ENCODE assay signal across 10 mouse cellular contexts in the genomic region with DNA sequence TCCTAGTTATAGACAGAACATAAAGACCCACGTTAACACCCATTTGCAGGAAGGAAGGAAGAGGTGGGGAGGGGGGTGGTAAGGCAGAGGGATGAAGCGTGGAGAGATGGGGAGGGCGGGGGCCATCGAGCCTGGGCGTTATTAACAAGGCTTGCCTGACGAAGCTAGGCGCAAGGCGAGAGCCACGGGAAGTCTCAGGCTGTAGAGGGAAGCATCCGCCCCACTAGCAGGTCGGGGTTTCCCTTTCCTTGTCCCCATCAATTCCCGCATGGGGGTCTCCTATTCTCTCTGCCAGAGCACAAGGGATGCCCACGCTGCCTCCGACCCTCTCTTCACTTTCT. TPM values are rescaled to one million over a fixed set of nuclear protein-coding genes. Genes with fewer than 3 reads are reported as not detected.
A peak's percentile ranks its signal among the peaks of the same experiment; 100 is the strongest.
DNase-seq lines count a peak whose midpoint lies in the region; ATAC-seq lines count a peak whose summit lies in the region.
"Had no signal": no experiment of that assay in that cellular context is flagged by ENCODE, and none has a peak within 500 bp of the region (broad histone marks: within the 10 kb centered on the region; RNA-seq: fewer than 3 reads in every experiment).

No protein-coding gene starts in this region.

- H3K36me3 ChIP-seq in heart, embryonic 16.5 days (ENCODE audit: control insufficient read depth, insufficient read depth): no peaks in the 10 kb centered on the region
- no peaks in the 10 kb centered on the region for H3K36me3 ChIP-seq in embryonic facial prominence, embryonic 13.5 days
- H3K36me3 ChIP-seq in hindbrain, embryonic 13.5 days: no peaks in the 10 kb centered on the region
- H3K36me3 ChIP-seq in midbrain, embryonic 13.5 days: no peaks in the 10 kb centered on the region

- 0 out of 2 replicates have a peak, but pooled peaks cover 11% of the 10 kb centered on the region for H3K4me1 ChIP-seq in heart, embryonic 16.5 days (ENCODE audit: control insufficient read depth, insufficient read depth, low read length)
- peaks cover 44% of the 10 kb centered on the region for H3K4me1 ChIP-seq in embryonic facial prominence, embryonic 13.5 days
- peaks cover 75% of the 10 kb centered on the region for H3K4me1 ChIP-seq in hindbrain, embryonic 13.5 days (replicated peaks)
- peaks cover 66% of the 10 kb centered on the region for H3K4me1 ChIP-seq in midbrain, embryonic 13.5 days (replicated peaks)

- no peak overlapping the region for H3K4me3 ChIP-seq in heart, embryonic 16.5 days (ENCODE audit: low read length)
- no peak overlapping the region for H3K4me3 ChIP-seq in embryonic facial prominence, embryonic 13.5 days
- peak overlapping the region; percentile 67 for H3K4me3 ChIP-seq in hindbrain, embryonic 13.5 days
- H3K4me3 ChIP-seq in midbrain, embryonic 13.5 days (replicated peaks): peak overlapping the region; percentile 62
- H3K4me3 ChIP-seq: left cerebral cortex, adult 2 months had no signal

- intact Hi-C loops in heart, postnatal 25 days (cut with DNase I): loop anchor here (1.0 to 10.0 kb wide), 4 partner anchors 887 to 1797 kb away; no protein-coding TSS in a partner anchor

- 18% methylated on average over 14 of the region's 14 CpGs for WGBS in heart, embryonic 16.5 days
- WGBS in embryonic facial prominence, embryonic 13.5 days: 34% methylated on average over 14 of the region's 14 CpGs
- whole genome bisulfite sequencing in hindbrain, embryonic 13.5 days: 5% methylated on average over 14 of the region's 14 CpGs
- 4% methylated on average over 14 of the region's 14 CpGs for WGBS in midbrain, embryonic 13.5 days

- ATAC-seq in heart, embryonic 16.5 days (replicated peaks; ENCODE audit: extremely low read depth, insufficient read depth, low FRiP score): no peak
- ATAC-seq in embryonic facial prominence, embryonic 13.5 days (ENCODE audit: insufficient number of reproducible peaks, insufficient read depth, low FRiP score, low TSS enrichment, low read depth): no peak
- ATAC-seq in hindbrain, embryonic 13.5 days (ENCODE audit: low FRiP score): no peak
- ATAC-seq in midbrain, embryonic 13.5 days: no peak

- H3K27ac ChIP-seq in heart, embryonic 16.5 days (ENCODE audit: low read length): no peak overlapping the region
- 0 out of 2 replicates have a peak overlapping the region, but pooled peaks have one; percentile 90 for H3K27ac ChIP-seq in embryonic facial prominence, embryonic 13.5 days
- peak overlapping the region; percentile 96 for H3K27ac ChIP-seq in hindbrain, embryonic 13.5 days
- H3K27ac ChIP-seq in midbrain, embryonic 13.5 days: peak overlapping the region; percentile 96
- H3K27ac ChIP-seq: left cerebral cortex, adult 2 months had no signal

- no peak for DNase-seq in heart, postnatal 25 days (ENCODE audit: low spot score)
- DNase-seq in thymus, postnatal 36 days: no peak
- DNase-seq in MN1 (ENCODE audit: low spot score): no peak
- no peak for DNase-seq in adrenal gland, postnatal 36 days
- DNase-seq: thymus, postnatal 25 days had no signal

- no peak overlapping the region for H3K9ac ChIP-seq in heart, embryonic 16.5 days (ENCODE audit: low read length)
- no peak overlapping the region for H3K9ac ChIP-seq in embryonic facial prominence, embryonic 13.5 days
- H3K9ac ChIP-seq in hindbrain, embryonic 13.5 days: peak overlapping the region; percentile 92
- peak overlapping the region; percentile 83 for H3K9ac ChIP-seq in midbrain, embryonic 13.5 days (replicated peaks)

- H3K9me3 ChIP-seq in heart, embryonic 16.5 days (replicated peaks; ENCODE audit: control insufficient read depth, low read length): no peaks in the 10 kb centered on the region
- H3K9me3 ChIP-seq in embryonic facial prominence, embryonic 13.5 days: no peaks in the 10 kb centered on the region
- no peaks in the 10 kb centered on the region for H3K9me3 ChIP-seq in hindbrain, embryonic 13.5 days
- no peaks in the 10 kb centered on the region for H3K9me3 ChIP-seq in midbrain, embryonic 13.5 days

- peaks cover 56% of the 10 kb centered on the region for H3K27me3 ChIP-seq in heart, embryonic 16.5 days (ENCODE audit: control insufficient read depth, insufficient read depth, low read length)
- H3K27me3 ChIP-seq in embryonic facial prominence, embryonic 13.5 days: peaks cover 79% of the 10 kb centered on the region
- H3K27me3 ChIP-seq in hindbrain, embryonic 13.5 days: peaks cover 41% of the 10 kb centered on the region
- peaks cover 80% of the 10 kb centered on the region for H3K27me3 ChIP-seq in midbrain, embryonic 13.5 days

- peak overlapping the region; percentile 16; the same call in 1 of the 2 replicates for H3K4me2 ChIP-seq in heart, embryonic 16.5 days (ENCODE audit: low read depth, low read length)
- peak overlapping the region; percentile 73 for H3K4me2 ChIP-seq in embryonic facial prominence, embryonic 13.5 days
- peak overlapping the region; percentile 83 for H3K4me2 ChIP-seq in hindbrain, embryonic 13.5 days
- peak overlapping the region; percentile 75 for H3K4me2 ChIP-seq in midbrain, embryonic 13.5 days (replicated peaks)

RNA-seq across cellular contexts. Expression of a gene that starts 18.9 kb away (rescaled TPM):
- polyA plus RNA-seq in heart, embryonic 16.5 days (2015; fragmentation: Nextera tagmentation; extraction: Ambion mirVana): 15.4 and 20.0 TPM in 2 replicates
- total RNA-seq in heart, postnatal 25 days (2021): 10 to 100 TPM; 19.9 to 25.0 TPM
- 36.0 and 42.9 TPM in 2 replicates for polyA plus RNA-seq in embryonic facial prominence, embryonic 13.5 days (2015; fragmentation: Nextera tagmentation; extraction: Ambion mirVana)
- 118 and 134 TPM in 2 replicates for polyA plus RNA-seq in hindbrain, embryonic 13.5 days (2015; fragmentation: Nextera tagmentation; extraction: Ambion mirVana)
- polyA plus RNA-seq in midbrain, embryonic 13.5 days (2015; fragmentation: Nextera tagmentation; extraction: Ambion mirVana): 132 and 143 TPM in 2 replicates
- 100 to 1,000 TPM in 1 of 2 experiments, 10 to 100 TPM in 1; 99.5 to 128 TPM for total RNA-seq in adrenal gland, postnatal 36 days (2021)

Comparison
In these comparisons a context has a peak if more than half of its experiments do, and no peak if none do; other contexts are left out.
1. H3K4me2 ChIP-seq: peak in every context shown above with its lines; median percentile 83 in hindbrain, embryonic 13.5 days; 75 in midbrain, embryonic 13.5 days; 73 in embryonic facial prominence, embryonic 13.5 days; 16 in heart, embryonic 16.5 days.
2. H3K4me3 ChIP-seq: peak in hindbrain, embryonic 13.5 days (single experiment) and midbrain, embryonic 13.5 days (single experiment); none in heart, embryonic 16.5 days (single experiment) and embryonic facial prominence, embryonic 13.5 days (single experiment).
3. H3K9ac ChIP-seq: peak in hindbrain, embryonic 13.5 days (single experiment) and midbrain, embryonic 13.5 days (single experiment); none in heart, embryonic 16.5 days (single experiment) and embryonic facial prominence, embryonic 13.5 days (single experiment).